Mouse (Mus musculus) spleen, postnatal 10 days (tissue): ENCODE measurements around the gene Madd.

Source experiments
- DNase-seq, 2 experiments: peaks; one replicate each; pipeline ENCODE4 v3.0.0; 2021 to 2022; ENCODE audit warnings: low spot score in 2 of 2

Madd gene

GRCm38 (mm10) chr2:91090827-91091226 lies 92.8 kb downstream of the Madd start:
- DNase-seq: no peak

- no peak for DNase-seq
These were observed 93.4 kb downstream of the Madd start for GRCm38 (mm10) chr2:91090208-91090607.

GRCm38 (mm10) chr2:91088987-91089386 lies 94.7 kb downstream of the Madd start:
- DNase-seq: no peak

GRCm38 (mm10) chr2:91087453-91087852 lies 96.2 kb downstream of the Madd start:
- no peak for DNase-seq
